Mouse (Mus musculus) midbrain, embryonic 12.5 days (tissue): ENCODE results near the gene Kcnn1. TPM values are rescaled to one million over a fixed set of nuclear protein-coding genes. Genes with fewer than 3 reads are reported as not detected.

Source experiments
- ATAC-seq: fragments of 200-750 bp; cut with Nextera tagmentation; 2 replicates; pipeline ENCODE4 v1.8.0; 2017; ENCODE audit warnings: low read depth, moderate TSS enrichment, moderate library complexity; ENCODE audit not compliant: low FRiP score
- H3K27ac ChIP-seq: fragments of 300-500 bp; sonication (generic); replicated peaks from 2 replicates; pipeline ENCODE4 v1.5.1; 2016; ENCODE audit warnings: mild to moderate bottlenecking
- H3K27me3 ChIP-seq: fragments of 300-500 bp; sonication (generic); 2 replicates; pipeline ENCODE4 v1.6.1; 2016; ENCODE audit warnings: mild to moderate bottlenecking
- H3K36me3 ChIP-seq: fragments of 300-500 bp; sonication (generic); 2 replicates; pipeline ENCODE4 v1.6.1; 2016
- H3K4me1 ChIP-seq: fragments of 300-500 bp; sonication (generic); 2 replicates; pipeline ENCODE4 v1.6.1; 2016
- H3K4me2 ChIP-seq: fragments of 300-500 bp; sonication (generic); replicated peaks from 2 replicates; pipeline ENCODE4 v1.6.1; 2016; ENCODE audit warnings: mild to moderate bottlenecking, moderate library complexity
- H3K4me3 ChIP-seq: fragments of 300-500 bp; sonication (generic); 2 replicates; pipeline ENCODE4 v1.5.1; 2016; ENCODE audit warnings: mild to moderate bottlenecking
- H3K9ac ChIP-seq: fragments of 300-500 bp; sonication (generic); replicated peaks from 2 replicates; pipeline ENCODE4 v1.6.1; 2016; ENCODE audit warnings: mild to moderate bottlenecking, moderate library complexity
- H3K9me3 ChIP-seq: fragments of 300-500 bp; sonication (generic); 2 replicates; pipeline ENCODE4 v1.6.1; 2016; ENCODE audit warnings: mild to moderate bottlenecking
- WGBS: fragments of 180-500 bp; shearing (Covaris S2); methylation state at CpG from one replicate; pipeline ENCODE4 v1.1.7; 2016; 5-methylcytosine and 5-hydroxymethylcytosine counted together
- polyA plus RNA-seq: library from polyadenylated mRNA; unstranded; fragments of >200 nt; fragmentation: Nextera tagmentation; extraction: Ambion mirVana; gene quantifications from 2 replicates; pipeline ENCODE4 v1.2.1, GENCODE M21; 2016

Gene Kcnn1
- polyA plus RNA-seq, 1 experiment from 2014 or later: 27.4 TPM

GRCm38 (mm10) chr8:70892022-70892895 is 29.2 kb upstream of the Kcnn1 start, which contains the start of gene Slc5a5:
Gene Slc5a5 (minus strand): TSS chr8:70892757.
- H3K36me3 ChIP-seq: peaks cover 27% of the 10 kb centered on the region
- peak within 1 kb of the TSS; percentile 50 for H3K4me2 ChIP-seq
- peak within 1 kb of the TSS; percentile 45; the same call in 1 of the 2 replicates for H3K9ac ChIP-seq
- no peak within 1 kb of the TSS for H3K27ac ChIP-seq
- peaks cover 27% of the 10 kb centered on the region for H3K4me1 ChIP-seq
- no peaks in the 10 kb centered on the region for H3K9me3 ChIP-seq
- ATAC-seq: no peak
- peak within 1 kb of the TSS; percentile 32 for H3K4me3 ChIP-seq
- peaks cover 75% of the 10 kb centered on the region for H3K27me3 ChIP-seq
- WGBS: 3% methylated on average over 80 of the region's 80 CpGs

- Histone ChIP-seq H3K9ac (no peak overlapping the region), H3K4me2 (no peak overlapping the region), H3K27ac (no peak overlapping the region), H3K4me1 (peaks cover 26% of the 10 kb centered on the region), H3K27me3 (peaks cover 75% of the 10 kb centered on the region), H3K9me3 (no peaks in the 10 kb centered on the region), H3K4me3 (no peak overlapping the region), H3K36me3 (peaks cover 27% of the 10 kb centered on the region)
- WGBS: 11% methylated on average over 21 of the region's 21 CpGs
- ATAC-seq: no peak
Measured at GRCm38 (mm10) chr8:70891356-70891755, 28.3 kb upstream of the Kcnn1 start.

GRCm38 (mm10) chr8:70890656-70891055 is 27.6 kb upstream of the Kcnn1 start:
- Histone ChIP-seq H3K36me3 (peaks cover 25% of the 10 kb centered on the region), H3K4me1 (peaks cover 19% of the 10 kb centered on the region), H3K9me3 (no peaks in the 10 kb centered on the region), H3K9ac (no peak overlapping the region), H3K27me3 (peaks cover 82% of the 10 kb centered on the region), H3K4me3 (no peak overlapping the region), H3K4me2 (no peak overlapping the region), H3K27ac (no peak overlapping the region)
- 94% methylated on average over 5 of the region's 5 CpGs for WGBS
- no peak for ATAC-seq

DNA sequence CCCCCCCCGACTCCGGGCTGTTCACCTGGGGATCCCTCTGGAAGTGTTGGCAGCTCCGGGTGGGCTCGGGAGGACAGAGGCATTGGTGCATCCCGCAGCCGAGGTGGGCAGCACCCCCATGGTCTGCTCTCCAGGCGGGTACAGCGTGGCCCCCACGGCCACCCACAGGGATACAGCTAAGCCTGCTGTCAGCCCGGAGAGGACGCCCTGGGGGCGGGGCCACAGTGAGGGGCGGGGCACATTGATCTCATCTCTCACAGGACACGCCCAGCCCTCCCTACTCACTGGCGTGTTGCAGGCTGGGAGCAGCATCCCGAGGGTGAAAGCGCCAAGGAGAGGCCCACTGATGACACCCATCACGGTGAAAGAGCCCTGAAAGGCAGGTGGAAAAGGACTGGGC is 24.6 kb upstream of the Kcnn1 start:
- WGBS: 4% methylated on average over 16 of the region's 18 CpGs
- H3K27ac ChIP-seq: no peak overlapping the region
- H3K9ac ChIP-seq: peak overlapping the region; percentile 32; the same call in 1 of the 2 replicates
- H3K9me3 ChIP-seq: no peaks in the 10 kb centered on the region
- peaks cover 16% of the 10 kb centered on the region for H3K4me1 ChIP-seq
- no peak; the same call in 1 of the 2 replicates for ATAC-seq
- H3K36me3 ChIP-seq: no peaks in the 10 kb centered on the region
- H3K4me2 ChIP-seq: peak overlapping the region; percentile 39
- H3K4me3 ChIP-seq: peak overlapping the region; percentile 17; the same call in 1 of the 2 replicates
- H3K27me3 ChIP-seq: peaks cover 59% of the 10 kb centered on the region

- Histone ChIP-seq H3K4me2 (no peak overlapping the region), H3K36me3 (no peaks in the 10 kb centered on the region), H3K9ac (no peak overlapping the region), H3K27me3 (peaks cover 39% of the 10 kb centered on the region), H3K4me1 (peaks cover 5% of the 10 kb centered on the region), H3K4me3 (no peak overlapping the region), H3K27ac (no peak overlapping the region), H3K9me3 (no peaks in the 10 kb centered on the region)
- 17% methylated on average over 12 of the region's 12 CpGs for WGBS
- no peak for ATAC-seq
Measured at GRCm38 (mm10) chr8:70885612-70886011, 22.6 kb upstream of the Kcnn1 start.

- Histone ChIP-seq H3K9ac (no peak overlapping the region), H3K4me2 (no peak overlapping the region), H3K4me3 (no peak overlapping the region), H3K27me3 (peaks cover 30% of the 10 kb centered on the region), H3K36me3 (no peaks in the 10 kb centered on the region), H3K4me1 (peaks cover 10% of the 10 kb centered on the region), H3K27ac (no peak overlapping the region), H3K9me3 (no peaks in the 10 kb centered on the region)
- 92% methylated on average over 10 of the region's 10 CpGs for WGBS
- ATAC-seq: no peak
Measured at GRCm38 (mm10) chr8:70884683-70885082, 21.6 kb upstream of the Kcnn1 start.

DNA sequence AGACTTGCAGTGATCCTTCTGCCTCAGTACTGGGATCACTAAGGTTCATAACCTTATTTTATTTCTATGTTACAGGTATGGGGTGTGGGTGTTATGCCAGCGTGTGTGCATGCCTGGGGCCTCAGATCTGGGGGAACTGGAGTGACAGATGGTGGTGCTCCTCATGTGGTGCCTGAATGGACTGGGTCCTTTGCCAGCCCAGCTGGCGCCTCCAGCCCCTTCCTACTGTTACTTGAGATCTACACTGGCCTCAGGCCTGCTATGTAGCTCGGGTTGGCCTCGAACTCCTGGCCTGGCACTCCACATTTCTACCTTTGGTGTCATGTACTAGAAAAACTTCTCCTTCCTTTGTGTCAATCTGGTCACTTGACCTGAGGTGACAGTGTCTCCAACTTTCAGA is 21.1 kb upstream of the Kcnn1 start:
- Histone ChIP-seq H3K4me2 (no peak overlapping the region), H3K27ac (no peak overlapping the region), H3K27me3 (peaks cover 27% of the 10 kb centered on the region), H3K9me3 (no peaks in the 10 kb centered on the region), H3K36me3 (no peaks in the 10 kb centered on the region), H3K4me1 (peaks cover 13% of the 10 kb centered on the region), H3K9ac (no peak overlapping the region), H3K4me3 (no peak overlapping the region)
- no peak for ATAC-seq
- WGBS: 87% methylated on average over 4 of the region's 4 CpGs

DNA sequence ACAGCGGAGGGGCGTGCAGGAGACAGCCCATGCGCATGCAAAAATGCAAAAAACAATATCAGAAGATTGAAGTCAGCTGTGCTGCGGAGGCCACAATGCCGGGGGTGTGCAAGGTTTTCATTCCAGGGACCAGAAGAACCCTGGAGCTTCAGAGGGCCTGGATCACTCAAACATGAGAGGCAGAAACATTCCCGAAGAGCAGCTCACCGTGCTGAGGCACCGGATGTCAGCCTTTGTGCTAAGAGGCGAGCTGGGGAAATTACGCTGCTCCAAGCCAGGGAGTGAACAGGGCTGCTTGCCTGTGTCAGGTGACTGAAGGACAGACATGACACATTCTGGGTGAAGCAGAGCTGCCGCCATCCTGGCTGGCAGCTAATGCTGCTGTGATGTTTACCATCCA is 17.5 kb upstream of the Kcnn1 start:
- Histone ChIP-seq H3K4me3 (no peak overlapping the region), H3K36me3 (no peaks in the 10 kb centered on the region), H3K27me3 (peaks cover 1% of the 10 kb centered on the region), H3K4me1 (peaks cover 8% of the 10 kb centered on the region; the same call in 1 of the 2 replicates), H3K9me3 (no peaks in the 10 kb centered on the region), H3K27ac (no peak overlapping the region), H3K4me2 (no peak overlapping the region), H3K9ac (no peak overlapping the region)
- WGBS: 32% methylated on average over 11 of the region's 11 CpGs
- no peak for ATAC-seq

GRCm38 (mm10) chr8:70880126-70880525 is 17.1 kb upstream of the Kcnn1 start:
- H3K36me3 ChIP-seq: no peaks in the 10 kb centered on the region
- peaks cover 8% of the 10 kb centered on the region; the same call in 1 of the 2 replicates for H3K4me1 ChIP-seq
- H3K9me3 ChIP-seq: no peaks in the 10 kb centered on the region
- H3K4me2 ChIP-seq: no peak overlapping the region
- no peaks in the 10 kb centered on the region; the same call in 1 of the 2 replicates for H3K27me3 ChIP-seq
- 9% methylated on average over 4 of the region's 4 CpGs for WGBS
- H3K9ac ChIP-seq: no peak overlapping the region
- ATAC-seq: no peak
- no peak overlapping the region for H3K27ac ChIP-seq
- no peak overlapping the region for H3K4me3 ChIP-seq

- H3K9me3 ChIP-seq: no peaks in the 10 kb centered on the region
- no peak overlapping the region for H3K4me2 ChIP-seq
- H3K36me3 ChIP-seq: no peaks in the 10 kb centered on the region
- H3K9ac ChIP-seq: no peak overlapping the region
- no peak overlapping the region for H3K27ac ChIP-seq
- 46% methylated on average over 4 of the region's 4 CpGs for WGBS
- no peak for ATAC-seq
- H3K4me3 ChIP-seq: no peak overlapping the region
- peaks cover 8% of the 10 kb centered on the region; the same call in 1 of the 2 replicates for H3K4me1 ChIP-seq
- H3K27me3 ChIP-seq: no peaks in the 10 kb centered on the region
Measured at GRCm38 (mm10) chr8:70879500-70879899, 16.4 kb upstream of the Kcnn1 start.

DNA sequence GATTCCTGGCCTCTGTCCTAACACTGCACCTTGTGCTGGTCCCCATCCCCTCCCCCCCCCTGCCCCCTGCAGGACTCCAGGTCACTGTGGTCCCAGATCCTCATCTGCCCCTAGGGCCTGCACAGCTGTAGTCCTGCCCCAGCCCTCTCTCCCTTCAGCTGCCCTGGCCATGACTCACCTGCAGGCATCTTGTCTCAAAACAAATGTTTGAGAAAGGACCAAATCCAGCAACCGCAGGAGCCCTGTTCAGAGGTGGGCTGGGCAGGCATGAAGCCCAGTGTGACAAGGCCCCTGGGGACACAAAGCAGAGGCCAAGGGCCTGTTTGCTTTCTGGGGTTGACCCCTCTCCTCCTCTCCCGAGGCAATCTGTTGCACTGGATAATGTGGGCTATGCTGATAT is 15.1 kb upstream of the Kcnn1 start:
- Histone ChIP-seq H3K27ac (no peak overlapping the region), H3K27me3 (no peaks in the 10 kb centered on the region), H3K36me3 (no peaks in the 10 kb centered on the region), H3K9me3 (no peaks in the 10 kb centered on the region), H3K4me3 (no peak overlapping the region), H3K4me1 (peaks cover 8% of the 10 kb centered on the region; the same call in 1 of the 2 replicates), H3K9ac (no peak overlapping the region), H3K4me2 (no peak overlapping the region)
- no peak for ATAC-seq
- 53% methylated on average over 2 of the region's 2 CpGs for WGBS

DNA sequence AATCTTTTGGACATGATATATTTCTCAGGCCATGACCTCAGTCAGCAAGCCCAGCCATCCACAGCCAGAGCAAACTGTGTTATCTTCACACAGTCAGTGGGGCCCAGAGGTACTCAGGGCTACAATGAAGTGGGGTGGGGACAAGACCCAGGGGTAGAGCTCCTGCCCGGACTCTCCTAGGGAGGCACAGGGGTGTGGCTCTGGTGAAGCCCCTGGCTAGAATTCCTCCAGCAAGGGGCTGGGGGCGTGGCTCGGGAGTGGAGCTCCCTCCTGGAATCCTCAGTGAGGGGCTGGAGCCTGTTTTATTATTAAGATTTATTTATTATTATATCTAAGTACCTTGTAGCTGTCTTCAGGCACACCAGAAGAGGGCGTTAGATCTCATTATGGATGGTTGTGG is 13.3 kb upstream of the Kcnn1 start:
- H3K4me2 ChIP-seq: no peak overlapping the region
- WGBS: 79% methylated on average over 4 of the region's 4 CpGs
- H3K9ac ChIP-seq: no peak overlapping the region
- no peak for ATAC-seq
- no peaks in the 10 kb centered on the region for H3K9me3 ChIP-seq
- no peak overlapping the region for H3K4me3 ChIP-seq
- H3K36me3 ChIP-seq: no peaks in the 10 kb centered on the region
- peaks cover 20% of the 10 kb centered on the region for H3K4me1 ChIP-seq
- no peak overlapping the region for H3K27ac ChIP-seq
- no peaks in the 10 kb centered on the region for H3K27me3 ChIP-seq
